Mouse (Mus musculus) stomach, postnatal 0 days (tissue): ENCODE measurements around the gene Gna12.

ENCODE experiments used
- CTCF ChIP-seq: IDR thresholded peaks from 2 replicates; pipeline ENCODE4 v1.5.1; 2016; ENCODE audit warnings: antibody characterized with exemption, low read depth, mild to moderate bottlenecking, moderate library complexity
- EP300 ChIP-seq: optimal IDR thresholded peaks from 2 replicates; pipeline ENCODE3; 2016; ENCODE audit warnings: antibody characterized with exemption

- TF ChIP-seq EP300 (no peak), CTCF (no peak)
Observed at GRCm38 (mm10) chr5:140748425-140748824, 81.8 kb downstream of the Gna12 start.
